Mouse (Mus musculus) natural killer cell, adult 2 months (primary cell): ENCODE results near the gene Jmjd1c.

Source experiments
- DNase-seq, 2 experiments: peaks; one replicate each; pipeline ENCODE4 v3.0.0; 2022; ENCODE audit warnings: low spot score in 2 of 2

Gene Jmjd1c

GRCm38 (mm10) chr10:67189057-67189456 lies 93.1 kb downstream of the Jmjd1c start:
- peak; percentile 29 to 30 for DNase-seq

DNA sequence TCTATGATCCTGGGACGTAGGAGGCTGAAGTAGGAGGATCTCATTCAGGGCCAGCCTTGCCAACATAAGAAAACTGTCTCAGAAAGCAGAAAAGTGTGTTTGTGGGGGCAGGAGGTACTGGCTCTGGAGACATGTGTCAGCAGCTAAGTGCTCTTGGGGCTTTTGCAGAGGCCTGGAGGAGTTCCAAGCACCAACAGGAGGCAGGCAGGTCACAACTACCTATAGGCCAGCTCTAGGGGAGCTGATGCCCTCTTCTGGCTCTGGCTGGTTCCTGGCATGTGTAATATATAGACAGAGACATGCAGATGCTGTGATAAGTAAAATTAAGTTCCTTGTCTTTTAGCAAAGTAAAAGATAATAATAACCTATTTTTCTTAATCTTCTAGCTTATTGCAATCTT lies 94.3 kb downstream of the Jmjd1c start:
- DNase-seq = peak in 1 of 2 experiments; percentile 39

- peak; percentile 24 to 43 for DNase-seq
Observed at GRCm38 (mm10) chr10:67192366-67192765, 96.4 kb downstream of the Jmjd1c start.

DNA sequence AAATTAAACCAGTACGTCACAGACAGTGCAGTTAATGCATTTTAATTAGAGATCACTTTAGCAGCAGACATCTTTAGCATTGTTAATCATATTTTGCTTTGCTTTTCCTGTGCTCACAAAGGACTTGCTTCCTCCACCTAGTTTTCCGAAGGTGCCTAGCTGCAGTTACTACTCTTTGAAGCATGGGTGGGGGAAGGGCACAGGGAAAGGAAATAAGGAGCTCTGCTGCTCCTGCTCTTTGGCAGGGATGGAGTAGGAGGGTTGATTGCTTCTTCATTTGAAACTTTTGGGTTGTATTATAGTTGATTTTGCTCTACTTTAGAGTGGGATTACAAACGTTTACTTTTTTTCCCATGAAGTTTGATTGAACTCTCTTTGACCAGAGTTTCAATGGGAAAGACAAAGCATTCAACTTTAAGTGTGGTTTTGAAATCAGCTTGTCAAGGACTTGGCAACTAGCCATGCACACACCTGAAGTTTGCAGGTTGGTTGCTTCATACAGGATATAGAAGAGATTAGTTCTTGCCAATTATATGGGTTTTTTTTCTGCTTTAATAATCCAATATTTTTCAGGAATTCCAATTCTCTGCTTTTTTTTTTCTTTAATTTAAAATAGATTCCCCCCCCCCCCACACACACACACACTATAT lies 97.2 kb downstream of the Jmjd1c start:
- DNase-seq = no peak

DNA sequence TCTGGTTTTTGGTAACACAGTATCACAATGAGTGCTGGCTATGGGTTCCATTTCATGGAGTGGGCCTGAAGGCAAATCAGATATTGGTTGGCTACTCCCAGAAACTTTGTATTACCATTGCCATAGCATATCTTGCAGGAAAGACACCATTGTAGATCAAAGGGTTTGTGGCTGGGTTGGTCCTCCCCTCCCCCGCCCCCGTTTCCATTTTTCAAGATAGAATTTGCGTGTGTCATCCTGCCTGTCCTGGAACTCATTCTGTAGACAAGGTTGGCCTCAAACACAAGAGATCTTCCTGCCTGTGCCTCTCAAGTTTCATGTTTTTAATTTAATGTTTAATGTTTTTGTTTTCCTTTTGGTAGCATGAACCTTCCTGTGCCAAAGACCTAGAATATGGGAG lies 98.1 kb downstream of the Jmjd1c start:
- DNase-seq = no peak

DNA sequence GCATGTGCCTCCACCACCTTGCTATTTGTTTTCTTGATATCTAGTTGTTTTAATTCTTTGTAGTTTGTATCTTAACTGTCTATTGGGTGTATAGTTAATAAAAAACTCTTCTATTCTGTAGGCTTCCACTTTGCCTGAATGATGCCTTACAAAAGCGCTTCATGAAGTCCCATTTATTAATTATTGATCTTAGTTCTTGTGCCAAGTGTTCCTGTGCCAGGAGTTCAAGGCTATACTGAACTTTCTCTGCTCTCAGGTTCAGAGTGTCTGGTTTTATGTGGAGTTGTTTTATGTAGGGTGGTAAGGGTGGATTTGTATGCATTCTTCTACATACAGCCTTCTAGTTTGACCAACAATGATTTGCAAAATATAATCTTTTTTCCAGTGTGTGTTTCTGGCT lies 99.7 kb downstream of the Jmjd1c start:
- no peak for DNase-seq

DNA sequence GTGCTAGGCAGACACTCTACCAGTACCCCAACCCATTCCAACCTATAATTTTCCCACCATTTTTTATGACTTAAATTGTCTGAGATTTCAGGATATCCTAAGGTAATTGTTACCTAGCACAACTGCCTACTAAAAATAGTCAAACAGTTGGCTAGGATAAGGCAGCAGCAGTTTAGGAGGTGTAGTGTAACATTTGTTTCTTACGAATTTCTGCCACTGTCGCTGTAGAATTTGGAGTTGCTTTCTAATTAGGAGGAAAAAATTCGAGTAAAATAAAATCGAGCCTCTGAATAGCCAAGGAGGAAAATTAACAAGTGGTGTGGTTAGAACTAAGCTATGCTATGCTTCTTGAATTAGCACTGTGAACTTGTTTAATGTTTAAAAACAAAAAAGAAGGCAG lies 101.3 kb downstream of the Jmjd1c start:
- DNase-seq = no peak

- no peak for DNase-seq
Observed at GRCm38 (mm10) chr10:67197829-67198228, 101.9 kb downstream of the Jmjd1c start.

DNA sequence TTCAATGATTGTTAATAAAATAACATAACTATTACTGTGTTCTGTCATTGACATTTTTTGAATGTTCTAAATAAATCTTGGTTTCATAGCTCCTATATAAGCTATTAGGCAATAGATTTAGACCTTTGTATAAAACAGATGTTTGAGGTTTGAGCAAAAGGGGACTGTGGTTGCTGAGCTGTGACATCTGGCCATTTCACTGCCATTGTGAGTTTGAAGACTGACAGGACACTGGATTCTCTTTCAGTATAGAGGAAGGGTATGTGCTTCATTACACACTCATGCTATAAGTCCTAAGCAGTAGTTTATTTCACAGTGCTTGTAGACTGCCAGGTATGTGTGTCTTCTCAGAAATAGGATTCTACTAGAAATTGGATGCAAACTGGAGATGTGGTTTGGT lies 105.8 kb downstream of the Jmjd1c start:
- no peak for DNase-seq

GRCm38 (mm10) chr10:67202470-67202869 lies 106.5 kb downstream of the Jmjd1c start:
- no peak for DNase-seq

GRCm38 (mm10) chr10:67204652-67205407 lies 108.9 kb downstream of the Jmjd1c start:
- peak; percentile 17 to 30 for DNase-seq

- no peak for DNase-seq
Observed at GRCm38 (mm10) chr10:67207931-67208330, 112.0 kb downstream of the Jmjd1c start.

GRCm38 (mm10) chr10:67209916-67210675 lies 114.2 kb downstream of the Jmjd1c start:
- DNase-seq = no peak

DNA sequence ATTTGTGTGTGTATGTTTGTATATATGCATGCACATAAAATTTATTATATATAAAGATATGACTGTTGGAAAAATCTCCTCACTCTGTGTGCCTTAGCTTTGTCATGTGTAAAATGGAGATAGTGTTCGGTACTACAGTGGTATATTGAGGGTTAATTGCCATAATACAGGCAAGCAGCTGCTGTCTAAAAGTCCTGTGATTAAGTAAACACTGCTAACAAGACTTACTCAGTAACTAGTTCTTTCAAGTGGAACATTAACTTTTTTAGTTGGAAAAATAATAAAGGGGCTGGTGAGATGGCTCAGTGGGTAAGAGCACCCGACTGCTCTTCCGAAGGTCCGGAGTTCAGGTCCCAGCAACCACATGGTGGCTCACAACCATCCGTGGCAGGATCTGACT lies 116.1 kb downstream of the Jmjd1c start:
- DNase-seq = no peak

GRCm38 (mm10) chr10:67213720-67214119 lies 117.8 kb downstream of the Jmjd1c start:
- no peak for DNase-seq

- DNase-seq = no peak
Observed at GRCm38 (mm10) chr10:67215133-67215532, 119.2 kb downstream of the Jmjd1c start.

GRCm38 (mm10) chr10:67216872-67217271 lies 120.9 kb downstream of the Jmjd1c start:
- no peak for DNase-seq

DNA sequence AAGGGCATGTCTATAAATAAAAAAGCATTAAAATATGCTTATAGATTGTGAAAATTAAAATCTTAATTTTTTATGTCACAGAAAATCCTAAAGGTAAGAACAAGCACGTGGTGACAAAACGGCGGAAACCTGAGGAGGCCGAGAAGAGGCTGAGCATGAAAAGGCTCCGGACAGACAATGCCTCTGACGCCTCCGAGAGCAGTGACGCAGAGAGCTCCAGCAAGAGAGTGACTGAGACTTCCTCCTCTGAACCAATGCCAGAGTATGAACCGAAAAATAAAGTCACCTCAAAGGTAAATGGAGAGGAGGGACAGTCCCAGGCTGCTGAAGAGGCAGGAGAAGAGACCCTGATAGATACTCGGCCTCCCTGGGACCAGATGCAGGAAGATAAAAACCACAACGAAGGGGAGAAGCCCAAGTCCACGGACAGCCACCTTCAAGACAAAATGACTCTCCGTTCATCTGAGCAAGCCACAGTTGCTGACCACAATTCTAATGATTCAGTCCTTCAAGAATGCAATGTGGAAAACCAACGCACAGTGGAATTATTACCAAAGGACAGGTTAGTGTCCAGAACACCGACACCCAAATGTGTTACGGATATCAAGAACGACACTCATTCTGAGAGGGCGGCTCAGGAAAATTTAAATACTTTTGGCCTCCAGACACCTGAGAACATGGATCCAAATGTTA lies 123.1 kb downstream of the Jmjd1c start:
- no peak for DNase-seq

GRCm38 (mm10) chr10:67220251-67220650 lies 124.3 kb downstream of the Jmjd1c start:
- no peak for DNase-seq

DNA sequence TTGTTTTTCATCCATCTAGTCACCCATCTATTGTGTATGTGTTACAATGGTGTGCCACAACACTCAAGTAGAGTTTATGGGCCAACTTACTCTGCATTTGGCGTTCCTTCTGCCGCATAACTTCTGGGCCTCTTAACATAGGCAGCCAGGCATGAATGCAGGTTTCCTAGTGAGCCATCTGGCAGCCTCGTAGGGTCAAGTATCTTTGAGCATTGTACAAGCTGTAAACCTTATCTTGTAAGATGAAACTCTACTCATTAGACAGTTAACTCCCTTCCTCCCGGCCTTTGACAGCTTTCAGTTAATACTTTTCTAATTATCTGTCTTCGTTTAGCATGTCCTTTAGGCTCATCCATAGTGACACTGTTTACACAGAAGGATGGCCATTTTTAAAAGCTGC lies 125.4 kb downstream of the Jmjd1c start:
- no peak for DNase-seq

- DNase-seq = no peak
Observed at GRCm38 (mm10) chr10:67223942-67224341, 128.0 kb downstream of the Jmjd1c start.

DNA sequence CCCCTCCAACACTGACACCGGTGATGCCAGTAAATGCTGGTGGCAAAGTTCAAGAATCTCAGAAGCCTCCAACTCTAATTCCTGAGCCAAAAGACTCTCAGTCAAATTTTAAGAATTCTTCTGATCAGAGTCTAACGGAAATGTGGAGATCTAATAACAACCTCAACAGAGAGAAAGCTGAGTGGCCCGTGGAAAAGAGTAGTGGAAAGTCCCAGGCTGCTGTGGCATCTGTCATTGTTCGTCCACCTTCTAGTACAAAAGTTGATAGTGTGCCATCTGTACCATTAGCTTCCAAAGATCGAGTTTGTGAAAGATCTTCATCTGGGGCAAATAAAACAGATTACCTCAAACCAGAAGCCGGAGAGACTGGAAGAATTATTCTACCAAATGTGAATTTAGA lies 129.6 kb downstream of the Jmjd1c start:
- no peak for DNase-seq
